Mouse (Mus musculus): ENCODE measurements around the gene Oxsr1. TPM values are rescaled to one million over a fixed set of nuclear protein-coding genes. Genes with fewer than 3 reads are reported as not detected.

Gene Oxsr1
- polyA plus RNA-seq, 1 experiment from 2014 or later, result 16.1 TPM

GRCm38 (mm10) chr9:119201653-119202052, 120.6 kb downstream of the Oxsr1 start:
- Histone ChIP-seq H3K27me3 (ENCODE audit: control insufficient read depth, insufficient read depth, low read length) (no peaks in the 10 kb centered on the region), H3K4me3 (replicated peaks; ENCODE audit: low read length) (no peak overlapping the region), H3K4me1 (replicated peaks; ENCODE audit: control insufficient read depth, insufficient read depth, low read length) (no peaks in the 10 kb centered on the region), H3K36me3 (replicated peaks; ENCODE audit: control insufficient read depth, insufficient read depth) (no peaks in the 10 kb centered on the region), H3K4me2 (replicated peaks) (no peak overlapping the region), H3K9ac (no peak overlapping the region), H3K27ac (no peak overlapping the region), H3K9me3 (ENCODE audit: control insufficient read depth, low read length) (peaks cover 14% of the 10 kb centered on the region; the same call in 1 of the 2 replicates)
- WGBS, result 91% methylated on average over 5 of the region's 5 CpGs
- ATAC-seq (ENCODE audit: low FRiP score) (no peak), DNase-seq (ENCODE audit: low spot score) (no peak)

GRCm38 (mm10) chr9:119199151-119199861, 122.9 kb downstream of the Oxsr1 start:
- no peak for DNase-seq (ENCODE audit: low spot score)
- H3K27ac ChIP-seq, result no peak overlapping the region
- 0 out of 2 replicates have a peak, but pooled peaks cover 9% of the 10 kb centered on the region for H3K9me3 ChIP-seq (ENCODE audit: control insufficient read depth, low read length)
- ATAC-seq (ENCODE audit: low FRiP score), result no peak
- H3K9ac ChIP-seq, result no peak overlapping the region
- no peaks in the 10 kb centered on the region for H3K36me3 ChIP-seq (replicated peaks; ENCODE audit: control insufficient read depth, insufficient read depth)
- H3K4me2 ChIP-seq (replicated peaks), result no peak overlapping the region
- 86% methylated on average over 10 of the region's 10 CpGs for WGBS
- no peak overlapping the region for H3K4me3 ChIP-seq (replicated peaks; ENCODE audit: low read length)
- no peaks in the 10 kb centered on the region for H3K27me3 ChIP-seq (ENCODE audit: control insufficient read depth, insufficient read depth, low read length)
- no peaks in the 10 kb centered on the region for H3K4me1 ChIP-seq (replicated peaks; ENCODE audit: control insufficient read depth, insufficient read depth, low read length)

- WGBS, result 38% methylated on average over 11 of the region's 11 CpGs
- peak; percentile 40 for DNase-seq (ENCODE audit: low spot score)
- no peak overlapping the region for H3K9ac ChIP-seq
- ATAC-seq (ENCODE audit: low FRiP score), result no peak
- H3K27ac ChIP-seq, result no peak overlapping the region
- no peaks in the 10 kb centered on the region for H3K9me3 ChIP-seq (ENCODE audit: control insufficient read depth, low read length)
- no peaks in the 10 kb centered on the region for H3K4me1 ChIP-seq (replicated peaks; ENCODE audit: control insufficient read depth, insufficient read depth, low read length)
- no peaks in the 10 kb centered on the region for H3K27me3 ChIP-seq (ENCODE audit: control insufficient read depth, insufficient read depth, low read length)
- H3K4me2 ChIP-seq (replicated peaks), result no peak overlapping the region
- H3K36me3 ChIP-seq (replicated peaks; ENCODE audit: control insufficient read depth, insufficient read depth), result no peaks in the 10 kb centered on the region
- no peak overlapping the region for H3K4me3 ChIP-seq (replicated peaks; ENCODE audit: low read length)
These were observed 129.8 kb downstream of the Oxsr1 start for GRCm38 (mm10) chr9:119192202-119192990.

Other genes with a start within 250 kb of the Oxsr1 start
- gene Plcd1, start 228.9 kb downstream of the Oxsr1 start, polyA plus RNA-seq (2014; fragmentation: Nextera tagmentation; extraction: Ambion mirVana), result 15.9 and 16.7 TPM in 2 replicates
- gene Dlec1, start 219.9 kb downstream of the Oxsr1 start, polyA plus RNA-seq (2014; fragmentation: Nextera tagmentation; extraction: Ambion mirVana), result 1.3 and 1.7 TPM in 2 replicates
- 2.2 and 3.9 TPM in 2 replicates for gene Acaa1b, start 165.3 kb downstream of the Oxsr1 start, polyA plus RNA-seq (2014; fragmentation: Nextera tagmentation; extraction: Ambion mirVana)
- gene Gm47289, start 163.3 kb downstream of the Oxsr1 start, polyA plus RNA-seq (2014; fragmentation: Nextera tagmentation; extraction: Ambion mirVana), result not detected in 2 replicates
- not detected in 2 replicates for gene Slc22a13, start 113.3 kb downstream of the Oxsr1 start, polyA plus RNA-seq (2014; fragmentation: Nextera tagmentation; extraction: Ambion mirVana)
- gene Acaa1a, start 17.2 kb upstream of the Oxsr1 start, polyA plus RNA-seq (2014; fragmentation: Nextera tagmentation; extraction: Ambion mirVana), result 94.0 and 101 TPM in 2 replicates
- 7.1 and 8.0 TPM in 2 replicates for gene Myd88, start 19.0 kb upstream of the Oxsr1 start, polyA plus RNA-seq (2014; fragmentation: Nextera tagmentation; extraction: Ambion mirVana)
- 3.8 and 4.8 TPM in 2 replicates for gene Xylb, start 35.0 kb upstream of the Oxsr1 start, polyA plus RNA-seq (2014; fragmentation: Nextera tagmentation; extraction: Ambion mirVana)
- not detected in 2 replicates for gene Slc22a14, start 43.1 kb upstream of the Oxsr1 start, polyA plus RNA-seq (2014; fragmentation: Nextera tagmentation; extraction: Ambion mirVana)
- gene Acvr2b, start 79.7 kb upstream of the Oxsr1 start, polyA plus RNA-seq (2014; fragmentation: Nextera tagmentation; extraction: Ambion mirVana), result 45.4 and 49.3 TPM in 2 replicates
- gene Exog, start 122.5 kb upstream of the Oxsr1 start, polyA plus RNA-seq (2014; fragmentation: Nextera tagmentation; extraction: Ambion mirVana), result 52.7 and 56.7 TPM in 2 replicates